Mouse (Mus musculus): ENCODE measurements around the gene Trmt112.

The Trmt112 gene

DNA sequence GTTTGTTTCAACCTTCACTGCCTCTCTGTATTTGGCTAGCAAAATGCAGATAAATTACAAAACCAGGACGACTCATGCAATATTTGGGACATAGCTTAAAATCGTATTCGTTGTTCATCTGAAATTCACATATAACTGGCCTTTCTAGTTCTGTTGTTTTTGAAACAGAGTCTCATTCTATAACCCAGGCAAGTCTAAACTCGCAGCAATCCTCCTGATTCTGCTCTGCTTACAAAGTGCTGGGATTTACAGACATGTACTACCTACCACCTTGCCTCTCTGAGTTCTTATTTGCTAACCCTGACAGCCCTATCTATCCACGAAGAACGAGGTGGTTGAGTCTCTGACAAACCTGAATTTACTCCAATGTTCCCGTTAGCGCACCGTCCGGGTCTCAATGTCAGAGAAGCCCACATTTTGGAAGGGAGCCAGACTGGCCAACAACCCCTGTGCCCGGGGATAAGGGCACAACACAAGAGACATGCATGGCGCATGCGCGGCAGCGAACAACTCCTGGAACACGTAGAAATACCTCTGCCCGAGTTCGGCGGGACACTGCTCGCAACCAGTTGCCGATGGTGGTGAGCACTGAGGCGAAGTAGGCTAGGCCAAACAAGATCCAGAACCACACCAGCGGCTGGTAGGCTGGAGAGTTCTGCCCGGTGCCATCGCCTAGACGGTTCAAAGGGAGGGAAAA is 17.2 kb downstream of the Trmt112 start:
- DNase-seq: no peak

DNA sequence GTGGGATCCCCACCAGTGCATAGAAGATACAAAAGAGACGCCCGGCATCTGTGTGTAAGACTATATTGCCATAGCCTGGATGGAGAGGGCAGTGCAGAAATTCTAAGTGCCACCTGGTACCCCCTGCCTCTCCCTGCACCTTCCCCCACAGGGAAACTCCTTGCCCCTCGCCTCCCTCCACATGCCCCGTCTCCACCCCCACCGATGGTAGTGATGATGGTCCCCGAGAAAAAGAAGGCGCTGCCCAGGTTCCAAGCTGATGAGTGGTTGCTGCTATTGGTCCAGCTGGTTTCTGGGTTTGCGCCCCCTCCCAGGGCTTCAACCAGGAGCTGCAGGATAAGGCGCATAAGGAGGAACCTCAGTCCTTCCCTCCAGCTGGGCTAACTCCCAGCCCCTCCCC is 18.6 kb downstream of the Trmt112 start:
- DNase-seq: no peak

DNA sequence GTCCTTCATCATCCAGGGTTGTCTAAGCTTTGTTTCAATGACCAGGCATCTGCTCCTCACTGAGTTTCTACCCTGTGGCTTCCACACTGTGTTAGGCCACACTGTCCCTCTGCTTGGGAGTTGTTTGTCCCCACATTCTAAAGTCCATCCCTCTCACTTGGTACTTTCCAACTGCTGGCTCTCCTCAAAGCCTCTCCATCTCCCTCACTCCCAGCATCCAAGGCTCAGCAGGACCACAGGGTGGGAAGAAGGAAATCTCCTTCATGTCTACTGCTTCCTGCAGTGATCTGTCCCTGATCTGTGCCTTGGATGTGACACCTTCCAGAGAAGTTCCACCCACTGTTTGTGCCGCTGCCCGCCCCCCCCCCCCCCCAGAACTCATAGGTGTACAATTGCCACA is 21.5 kb downstream of the Trmt112 start:
- DNase-seq: no peak

DNA sequence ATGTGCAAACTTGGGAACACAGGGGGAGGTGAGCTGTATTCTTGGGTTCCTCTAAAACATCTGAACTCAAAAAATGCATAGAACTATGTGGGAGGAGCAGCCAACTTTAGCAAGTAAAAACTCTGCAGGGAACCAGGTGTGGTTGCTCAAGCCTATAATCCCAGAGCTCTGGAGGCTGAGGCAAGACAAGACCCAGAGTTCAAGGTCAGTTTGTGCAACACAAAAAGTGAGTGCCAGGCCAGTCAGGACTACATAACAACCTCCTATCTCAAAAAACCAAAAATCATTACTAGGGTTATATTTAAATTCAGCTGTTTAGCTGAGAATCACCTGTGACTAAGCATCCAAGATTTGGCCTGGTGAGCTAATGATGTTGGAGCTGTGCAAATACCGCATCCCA is 22.5 kb downstream of the Trmt112 start:
- no peak for DNase-seq

DNA sequence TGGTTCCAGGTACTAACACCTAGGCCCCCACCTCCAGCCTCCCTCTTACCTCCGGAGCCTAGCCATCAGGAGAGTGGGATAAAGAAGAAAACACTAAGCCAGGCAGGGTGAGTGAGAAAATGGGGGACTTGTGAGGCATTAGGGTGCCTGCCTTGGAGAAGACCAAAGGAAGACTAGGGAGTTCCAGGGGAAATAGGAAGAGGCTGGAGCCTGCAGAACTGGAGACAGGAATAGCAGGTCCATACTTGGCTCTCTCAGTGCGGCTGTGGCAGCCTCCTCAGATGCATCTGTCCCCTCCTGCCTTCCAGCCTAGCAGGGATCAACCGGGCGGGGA is 23.6 kb downstream of the Trmt112 start:
- no peak for DNase-seq

DNA sequence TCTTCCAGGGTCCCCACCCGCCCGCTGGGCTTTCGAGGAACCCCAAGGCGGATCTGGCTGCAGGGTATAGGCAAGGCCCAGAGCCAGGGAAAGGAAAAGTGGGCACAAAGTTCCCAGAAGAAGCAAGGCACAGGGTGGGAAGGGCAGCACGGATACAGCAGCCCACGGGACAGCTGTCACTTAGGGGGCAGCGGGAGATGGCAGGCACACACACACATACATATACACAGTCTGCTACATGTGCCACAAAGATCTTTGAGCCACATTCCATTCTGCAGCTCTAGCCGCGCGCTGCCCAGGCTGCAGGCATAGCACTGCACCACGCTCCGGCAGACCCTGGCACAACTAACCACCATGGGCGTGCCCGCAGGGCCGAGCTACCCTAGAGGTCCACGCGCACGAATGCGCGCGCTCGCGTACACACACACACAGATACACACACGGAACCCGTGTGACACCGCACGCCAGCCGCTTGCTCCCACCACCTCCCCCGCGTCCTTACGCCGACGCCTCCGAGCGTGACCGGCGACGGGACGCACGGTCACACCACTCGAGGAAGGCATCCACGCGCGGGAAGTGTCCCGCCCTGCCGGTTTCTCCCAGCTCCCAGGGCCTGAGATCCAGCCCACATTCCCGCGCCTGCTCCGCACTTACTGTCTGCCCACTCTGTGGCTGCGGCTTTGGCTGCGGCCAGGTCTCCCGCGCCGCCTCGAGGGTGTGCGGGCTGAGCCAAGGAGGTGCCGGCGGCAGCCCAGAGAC is 24.1 kb downstream of the Trmt112 start:
- DNase-seq: no peak

DNA sequence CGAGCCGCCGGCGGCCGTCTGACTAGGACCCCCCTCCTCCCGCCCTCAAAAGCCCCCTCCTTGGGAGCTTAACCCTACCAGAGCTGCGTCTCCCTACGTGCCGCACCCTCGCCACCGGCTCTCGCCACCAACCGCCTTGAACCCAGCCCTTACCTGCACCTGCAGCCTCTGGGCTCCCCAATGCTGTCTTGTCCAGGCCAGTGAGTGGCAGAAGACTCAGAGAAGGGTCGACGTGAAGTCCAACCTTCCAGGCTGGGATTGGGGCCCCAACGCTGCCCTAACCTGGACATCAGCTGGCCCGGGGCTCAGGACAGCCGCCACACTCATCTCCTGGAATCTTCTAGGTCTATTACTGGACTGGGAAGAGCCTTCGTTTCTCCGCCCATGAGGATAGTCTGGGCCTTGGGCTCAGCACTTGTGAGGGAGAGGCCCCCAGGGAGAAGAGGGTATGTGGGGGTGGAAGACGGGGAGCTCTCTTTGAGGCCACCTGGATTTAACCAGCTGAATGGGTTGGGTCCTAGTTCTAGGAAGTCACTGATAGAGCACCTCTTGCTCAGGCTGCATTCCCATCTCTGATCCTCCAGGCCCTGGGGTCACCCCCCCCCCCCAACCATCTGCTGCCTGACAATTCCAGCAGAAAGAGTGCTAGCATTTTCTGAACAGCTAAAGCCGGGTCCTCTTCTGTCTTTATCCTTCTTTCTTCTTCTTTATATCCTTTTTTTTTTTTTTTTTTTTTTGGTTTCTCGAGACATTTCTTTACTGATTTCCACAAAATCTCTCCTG is 24.9 kb downstream of the Trmt112 start, which contains the start of gene Kcnk4:
Kcnk4 (minus strand) TSS at position 321 of the 783 bp plus-strand sequence.
- DNase-seq: no peak

DNA sequence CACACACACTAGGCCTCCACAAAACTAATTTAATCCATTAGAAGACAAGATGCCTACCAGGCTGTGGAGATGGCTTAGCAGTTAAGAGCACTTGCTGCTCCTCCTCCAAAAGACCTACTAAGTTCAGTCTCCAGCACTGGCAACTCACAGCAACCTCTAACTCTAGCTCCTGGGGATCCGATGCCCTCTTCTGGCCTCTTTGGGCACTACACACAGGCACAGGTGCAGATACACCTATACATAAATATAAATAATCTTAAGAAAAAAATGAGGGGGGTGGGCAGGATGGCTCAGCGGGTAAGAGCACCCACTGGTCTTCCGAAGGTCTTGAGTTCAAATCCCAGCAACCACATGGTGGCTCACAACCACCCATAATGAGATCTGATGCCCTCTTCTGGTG is 26.8 kb downstream of the Trmt112 start:
- no peak for DNase-seq

DNA sequence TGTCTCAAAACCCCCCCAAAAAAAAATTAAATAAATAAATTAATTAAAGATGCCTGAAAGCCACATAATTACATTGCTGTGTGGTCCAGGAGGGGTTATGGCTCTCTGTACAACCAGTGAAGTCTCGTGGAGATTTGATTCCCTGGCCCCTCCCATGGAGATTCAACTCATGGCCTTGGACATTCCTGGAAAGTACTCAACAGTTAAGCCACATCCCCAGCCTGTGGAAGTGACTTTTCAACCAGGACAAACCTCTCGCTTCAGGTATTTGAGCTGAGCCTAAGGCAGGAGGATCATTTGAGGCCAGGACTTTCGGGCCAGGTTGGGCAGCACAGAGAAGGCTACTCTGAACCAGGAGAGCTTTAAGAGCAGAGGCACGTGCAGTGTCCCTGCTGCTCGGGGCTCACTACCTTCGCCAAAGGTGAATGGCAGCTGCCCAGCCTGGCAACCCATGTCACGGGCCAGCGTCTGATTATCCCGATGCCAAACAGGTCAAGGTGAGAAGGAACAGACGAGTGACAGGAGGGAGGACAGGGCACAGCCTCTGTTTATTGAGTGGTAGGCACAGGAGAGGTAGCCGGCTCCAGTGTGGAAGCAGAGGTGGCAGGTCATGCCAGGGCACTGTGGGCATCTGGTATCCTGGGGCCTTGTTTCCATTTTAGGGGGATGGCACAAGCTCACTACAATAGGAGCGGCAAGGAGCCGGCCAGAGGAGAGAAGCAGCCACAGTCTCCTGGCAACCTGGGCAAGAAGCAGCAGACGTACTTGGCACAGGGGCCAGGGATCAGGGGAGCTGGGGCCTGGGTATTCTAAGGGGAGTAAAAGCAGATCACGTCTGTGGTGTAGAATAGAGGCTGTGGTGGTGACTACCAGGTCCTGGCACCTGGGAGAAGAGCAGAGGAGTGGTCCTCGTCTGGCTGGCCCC is 28.3 kb downstream of the Trmt112 start:
- no peak for DNase-seq

DNA sequence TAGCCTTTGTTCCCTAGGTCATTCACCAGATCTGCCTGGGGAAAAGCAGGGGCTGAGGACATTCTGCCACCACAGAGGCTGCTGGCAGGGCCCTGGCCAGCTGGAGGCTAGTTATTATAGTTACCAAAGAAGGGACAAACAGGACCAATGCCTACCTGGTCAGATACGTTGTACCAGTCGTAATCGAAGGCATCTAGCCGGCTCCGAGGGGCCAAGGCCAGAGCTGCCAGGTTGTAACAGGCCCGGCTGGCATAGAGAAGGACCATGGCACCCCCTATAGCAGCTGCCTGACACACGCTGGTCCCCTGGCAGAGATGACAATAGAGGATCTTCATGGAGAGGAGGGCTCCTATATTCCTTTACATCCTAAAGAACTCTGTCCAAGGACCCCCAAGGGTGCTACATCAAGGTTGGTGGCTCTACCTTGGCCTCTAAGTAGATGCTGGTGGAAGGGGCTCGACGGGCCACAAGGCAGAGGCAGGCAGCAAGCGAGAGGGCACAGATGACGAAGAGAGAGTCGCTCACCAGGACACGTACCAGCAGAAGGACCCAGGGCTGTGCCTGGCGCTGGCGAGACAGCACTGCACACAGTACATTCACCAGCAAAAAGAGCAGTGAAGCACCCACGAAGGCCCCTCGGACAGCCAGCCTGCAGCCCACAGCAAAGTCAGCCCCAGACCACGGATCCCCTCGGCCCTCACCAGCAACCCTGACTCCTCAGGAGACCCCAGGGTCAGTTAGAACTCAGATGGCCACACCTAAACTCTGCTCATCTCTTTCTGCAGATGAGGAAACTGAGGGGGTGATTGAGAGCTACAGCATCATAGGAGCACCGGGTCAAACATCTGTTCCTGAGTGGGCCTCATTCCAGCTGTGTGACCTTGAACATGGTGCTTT is 29.9 kb downstream of the Trmt112 start:
- DNase-seq: no peak

DNA sequence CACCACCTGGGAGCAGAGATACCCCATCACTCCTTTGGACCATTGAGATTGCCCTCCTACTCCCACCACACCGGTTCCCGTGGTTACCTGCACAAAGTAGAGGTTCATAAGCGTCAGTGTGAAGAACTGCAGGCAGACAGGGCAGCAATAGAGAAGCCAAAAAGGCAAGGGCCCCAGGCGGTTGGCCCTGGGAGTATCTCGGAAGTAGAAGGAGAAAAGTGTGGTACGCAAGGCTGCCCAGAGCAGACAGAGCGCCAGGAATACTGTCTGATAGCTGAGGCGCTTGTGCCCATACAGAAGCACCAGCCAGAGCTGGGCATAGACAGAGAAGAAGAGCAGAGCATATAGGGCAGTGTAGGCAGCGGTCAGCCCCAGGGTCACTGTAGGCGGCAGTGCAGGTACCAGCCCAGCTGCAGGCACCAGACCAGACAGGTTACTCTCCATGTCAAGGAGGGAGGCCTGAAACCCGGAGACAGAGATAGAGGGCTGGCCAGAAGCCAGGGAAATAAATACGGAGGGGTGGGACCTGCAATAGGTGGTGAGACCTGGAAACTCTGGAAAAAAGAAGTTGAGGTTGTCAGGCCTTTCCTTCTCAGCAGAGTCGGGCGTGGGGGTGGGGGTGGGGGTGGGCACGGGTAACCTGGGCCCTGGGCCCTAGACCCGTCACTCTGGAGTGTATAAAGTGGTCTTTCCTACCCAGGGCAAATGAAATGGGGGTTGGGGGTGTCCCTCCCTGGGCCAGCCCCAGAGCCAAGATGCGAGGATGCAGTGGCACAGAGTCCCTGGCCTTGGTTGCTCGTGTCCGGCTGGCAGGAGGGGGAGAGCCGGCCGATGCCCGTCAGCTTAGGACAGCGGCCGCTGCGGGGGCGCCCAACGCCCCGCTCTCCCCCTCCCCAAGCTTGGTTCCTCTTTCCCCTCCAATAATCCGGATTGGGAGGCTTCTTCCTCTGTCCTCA is 31.2 kb downstream of the Trmt112 start:
- DNase-seq: no peak

DNA sequence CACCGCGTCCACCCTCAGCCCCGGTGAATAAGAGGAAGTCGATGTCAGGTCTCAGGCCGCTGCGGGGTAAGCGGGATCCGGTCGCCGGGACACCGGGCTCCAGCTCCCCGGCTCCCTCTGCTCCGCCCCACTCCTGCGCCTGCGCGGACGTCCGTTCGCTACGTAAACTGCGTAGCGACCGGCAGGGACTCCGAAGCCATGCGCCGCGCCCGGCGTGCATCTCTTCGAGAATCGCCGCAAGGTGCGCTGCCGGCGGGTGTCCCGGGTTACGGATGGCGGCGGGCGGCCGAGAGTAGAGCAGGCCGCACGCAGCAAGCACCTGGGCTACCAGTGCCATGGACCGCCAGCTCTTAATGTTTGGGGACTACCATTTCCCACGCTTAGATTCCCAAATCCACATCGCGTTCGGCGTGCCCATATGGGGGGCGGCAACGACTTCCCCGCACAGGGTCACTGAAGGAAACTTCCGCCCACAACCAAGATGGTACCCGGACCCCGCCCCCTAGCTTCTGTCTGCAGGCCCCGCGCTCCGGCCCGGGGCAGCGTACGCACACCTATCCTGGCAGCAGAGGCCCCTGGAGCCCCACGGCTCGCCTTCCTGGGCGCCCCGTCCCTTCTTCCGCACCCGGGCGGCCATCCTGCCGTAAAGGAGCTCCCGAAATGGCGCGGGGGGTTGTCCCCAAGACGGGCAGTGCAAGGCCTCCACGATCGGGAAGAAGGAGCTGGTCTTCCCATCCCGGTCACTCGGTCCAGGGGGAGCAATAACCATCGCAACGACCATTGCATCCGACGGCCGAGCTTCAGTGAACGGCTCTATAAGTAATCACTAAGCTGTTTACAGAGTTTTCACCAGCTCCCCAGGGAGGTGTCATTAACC is 32.1 kb downstream of the Trmt112 start, which contains the start of gene Bad:
Bad (plus strand) TSS at position 490 of the 877 bp plus-strand sequence.
- DNase-seq: peak; percentile 96

DNA sequence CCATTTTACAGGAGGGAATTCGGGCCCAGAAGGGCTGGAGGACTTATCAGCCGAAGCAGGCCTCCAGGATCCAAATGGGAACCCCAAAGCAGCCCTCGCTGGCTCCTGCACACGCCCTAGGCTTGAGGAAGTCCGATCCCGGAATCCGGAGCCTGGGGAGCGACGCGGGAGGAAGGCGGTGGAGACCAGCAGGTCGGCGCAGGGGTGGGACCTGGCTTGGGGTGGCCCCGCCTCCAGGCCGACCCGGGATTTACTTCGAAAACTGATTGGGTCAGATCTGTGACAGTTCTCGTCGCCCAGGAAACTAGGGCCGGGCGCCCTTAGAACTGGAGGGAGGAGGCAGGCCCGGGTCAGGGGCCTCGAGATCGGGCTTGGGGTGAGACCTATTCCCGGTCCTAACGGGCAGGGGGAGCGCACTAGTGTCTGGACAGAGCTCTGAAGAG is 32.8 kb downstream of the Trmt112 start, which contains the start of gene Gpr137:
Gpr137 (minus strand) TSS at position 232 of the 443 bp plus-strand sequence.
- peak; percentile 95 for DNase-seq

DNA sequence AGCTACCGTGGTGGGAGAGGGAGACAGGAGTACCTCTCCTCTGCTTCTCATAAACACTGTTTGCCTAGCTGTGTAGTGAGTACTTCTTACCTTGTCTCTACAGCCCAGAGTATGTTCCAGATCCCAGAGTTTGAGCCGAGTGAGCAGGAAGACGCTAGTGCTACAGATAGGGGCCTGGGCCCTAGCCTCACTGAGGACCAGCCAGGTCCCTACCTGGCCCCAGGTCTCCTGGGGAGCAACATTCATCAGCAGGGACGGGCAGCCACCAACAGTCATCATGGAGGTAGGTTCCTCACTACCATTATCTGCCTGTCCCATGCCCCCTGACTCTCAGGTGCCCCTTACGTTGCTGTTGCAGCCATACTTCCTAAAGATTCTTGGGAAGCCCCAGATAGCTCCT is 33.3 kb downstream of the Trmt112 start:
- DNase-seq: no peak

DNA sequence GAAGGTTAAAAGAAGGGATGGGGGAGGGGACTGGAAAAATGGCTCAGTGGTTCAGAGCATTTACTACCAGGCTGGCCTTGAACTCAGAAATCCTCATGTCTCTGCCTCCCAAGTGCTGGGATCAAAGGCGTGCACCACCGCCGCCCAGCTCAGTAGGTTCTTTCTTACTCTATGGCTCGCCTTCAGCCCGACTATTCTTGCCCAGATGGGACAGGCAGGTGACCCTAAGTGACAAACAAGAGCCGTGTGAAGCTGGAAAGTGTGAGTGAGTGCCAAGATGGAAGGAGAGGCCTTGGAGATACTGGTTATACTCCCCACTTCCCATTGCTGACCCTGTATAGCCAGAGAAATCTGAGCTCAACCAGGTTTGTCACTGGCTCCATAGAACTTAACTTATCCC is 34.2 kb downstream of the Trmt112 start:
- no peak for DNase-seq

DNA sequence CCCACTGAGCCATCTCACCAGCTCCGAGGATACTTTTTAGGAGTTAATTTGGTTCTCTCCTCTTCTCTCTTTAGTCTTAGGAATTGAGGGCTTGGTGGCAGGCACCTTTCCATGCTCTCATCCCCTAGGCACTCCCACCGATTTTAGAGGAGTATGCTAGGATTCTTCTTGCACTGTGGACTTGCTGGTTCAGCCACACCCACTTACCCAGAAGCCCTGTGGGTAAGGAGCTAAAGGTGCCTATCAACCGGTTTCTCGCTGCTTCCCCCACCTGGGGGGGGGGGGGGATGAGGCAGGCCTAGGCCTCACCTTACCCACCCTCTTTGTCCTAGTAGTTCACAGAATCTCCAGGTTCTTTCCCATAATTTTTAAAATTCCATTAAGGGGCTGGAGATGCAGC is 38.2 kb downstream of the Trmt112 start:
- no peak for DNase-seq

DNA sequence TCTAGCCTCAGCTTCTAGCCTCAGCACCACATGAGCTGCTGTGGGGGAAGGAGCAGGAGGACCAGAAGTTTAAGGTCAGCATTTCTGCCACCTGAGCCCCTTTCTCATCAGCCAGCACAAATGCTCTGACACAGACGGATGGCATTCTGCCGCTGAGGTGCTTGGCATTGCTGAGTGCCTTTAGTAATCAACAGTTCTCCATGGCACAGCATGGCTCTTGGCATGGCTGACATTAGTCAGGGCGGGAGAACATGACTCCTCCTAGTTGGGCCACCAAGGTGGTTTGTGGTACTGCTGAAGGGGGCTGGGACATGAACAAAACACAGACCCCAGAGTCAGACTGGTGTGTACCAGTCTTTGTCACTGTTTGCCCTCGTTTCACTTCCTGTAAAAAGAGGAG is 38.7 kb downstream of the Trmt112 start:
- no peak for DNase-seq

DNA sequence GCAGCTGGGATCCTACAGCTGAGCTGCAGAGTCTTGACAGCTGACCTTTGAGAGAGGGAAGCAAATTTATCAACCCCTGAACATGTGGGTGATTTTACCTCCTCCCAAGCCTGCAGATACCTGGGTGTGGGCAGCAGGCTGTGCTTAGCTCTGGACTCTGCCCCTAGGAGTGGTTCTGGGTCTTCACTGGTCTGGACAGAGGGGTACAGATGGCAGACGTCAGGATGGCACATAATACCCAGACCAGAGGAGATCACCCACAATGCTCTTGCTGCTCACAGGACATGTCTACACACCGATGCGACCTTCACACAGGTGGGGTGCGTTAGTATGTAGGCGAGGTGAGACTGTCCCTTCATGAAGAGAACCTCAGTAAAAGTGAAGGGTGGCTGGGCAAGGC is 40.0 kb downstream of the Trmt112 start:
- DNase-seq: no peak

DNA sequence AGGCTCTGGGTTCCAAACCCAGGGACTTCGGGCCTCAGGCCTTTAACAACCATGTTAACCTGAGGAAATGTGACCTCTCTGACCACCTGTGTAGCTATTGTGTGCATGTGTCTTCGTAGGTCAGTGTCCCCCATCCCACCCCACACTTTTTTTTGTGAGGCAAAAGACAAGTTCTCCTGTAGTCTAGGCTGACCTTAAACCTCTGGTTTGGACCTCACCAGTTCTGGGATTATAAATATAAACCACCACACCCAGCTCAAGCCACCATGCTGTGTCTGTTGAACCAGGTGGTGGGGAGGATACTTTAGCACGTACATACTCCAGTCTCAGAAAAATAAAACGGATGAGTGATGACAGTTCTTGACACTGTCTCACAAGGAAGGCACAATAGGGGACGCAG is 40.5 kb downstream of the Trmt112 start:
- DNase-seq: no peak
